Mouse (Mus musculus) cerebellum, adult 2 months (tissue): ENCODE results near the gene Ctsw. TPM values are rescaled to one million over a fixed set of nuclear protein-coding genes. Genes with fewer than 3 reads are reported as not detected.

Experiments used
- DNase-seq, 2 experiments: peaks; one replicate each; pipeline ENCODE4 v3.0.0; 2021
- H3K27ac ChIP-seq: fragments of 200-500 bp; 2 replicates; pipeline ENCODE4 v1.5.1; 2012; ENCODE audit warnings: low read length, control low read depth, inconsistent platforms; ENCODE audit not compliant: insufficient read depth
- H3K27me3 ChIP-seq: fragments of 200-500 bp; 2 replicates; pipeline ENCODE4 v1.6.1; 2012; ENCODE audit warnings: inconsistent platforms, mild to moderate bottlenecking, low read length, moderate library complexity; ENCODE audit not compliant: control insufficient read depth, insufficient read depth
- H3K4me1 ChIP-seq: fragments of 200-500 bp; 2 replicates; pipeline ENCODE4 v1.6.1; 2011; ENCODE audit warnings: low read length; ENCODE audit not compliant: control insufficient read depth, insufficient read depth
- H3K4me3 ChIP-seq: fragments of 200-500 bp; replicated peaks from 2 replicates; pipeline ENCODE3; 2011; ENCODE audit warnings: mild to moderate bottlenecking, low read depth, low read length, control low read depth; ENCODE audit not compliant: insufficient read depth
- CTCF ChIP-seq: fragments of 200-500 bp; IDR thresholded peaks from 2 replicates; pipeline ENCODE4 v1.5.1; 2011; ENCODE audit warnings: low read depth, mild to moderate bottlenecking, control low read depth, low read length, moderate library complexity, borderline replicate concordance; ENCODE audit not compliant: insufficient read depth
- POLR2A ChIP-seq: fragments of 200-500 bp; IDR thresholded peaks from 2 replicates; pipeline ENCODE4 v1.6.1; 2011; ENCODE audit warnings: low read length, control low read depth, borderline replicate concordance; ENCODE audit not compliant: insufficient read depth
- WGBS: fragments of 180-500 bp; shearing (Covaris S2); methylation state at CpG from one replicate; pipeline ENCODE4 v1.1.7; 2018; 5-methylcytosine and 5-hydroxymethylcytosine counted together
- polyA plus RNA-seq: library from polyadenylated mRNA; depleted of rRNA; stranded (reverse); fragments of >200 nt; gene quantifications from 2 replicates; pipeline ENCODE4 v1.2.3, GENCODE M21; 2012

The Ctsw gene
- polyA plus RNA-seq, 1 experiment: 1.5 TPM

DNA sequence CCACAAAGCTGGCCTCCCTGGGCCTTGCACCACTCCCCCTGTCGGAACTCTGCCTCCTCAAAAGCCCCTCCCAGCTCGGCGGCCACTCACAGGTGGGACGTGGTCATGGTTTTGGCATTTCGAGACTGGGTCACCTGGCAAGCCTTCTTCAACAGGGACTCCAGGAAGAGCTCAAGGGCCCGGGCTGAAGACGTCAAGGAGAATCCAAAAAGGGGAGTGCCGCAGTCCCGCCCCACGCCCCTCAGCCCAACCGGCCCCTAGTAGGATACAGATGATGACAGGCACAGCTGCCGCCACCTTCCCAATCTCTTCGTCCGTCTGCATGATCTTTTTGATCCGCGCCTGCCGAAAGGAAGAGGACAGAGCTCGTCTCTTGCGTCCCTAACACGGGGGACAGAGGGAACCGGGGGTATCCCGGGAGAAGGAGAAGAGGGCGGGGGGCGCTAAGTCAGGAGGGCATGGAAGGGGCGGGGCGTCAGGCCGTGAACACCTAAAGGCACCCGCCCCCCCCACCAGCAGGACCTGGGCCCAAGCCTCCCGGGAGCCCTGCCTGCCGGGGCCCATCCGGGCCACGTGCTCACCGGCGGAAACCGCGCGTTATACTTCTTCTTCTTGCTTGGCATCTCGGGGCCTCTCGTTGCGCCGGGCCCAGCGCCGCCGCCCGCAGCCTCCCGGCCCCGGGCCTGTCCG is 44.1 kb downstream of the Ctsw start:
- Histone ChIP-seq H3K4me1 (peaks cover 34% of the 10 kb centered on the region), H3K4me3 (peak overlapping the region; percentile 86), H3K27me3 (no peaks in the 10 kb centered on the region), H3K27ac (peak overlapping the region; percentile 82)
- no peak for TF ChIP-seq POLR2A
- TF ChIP-seq CTCF: no peak
- DNase-seq: peak in 1 of 2 experiments; percentile 55
- 1% methylated on average over 41 of the region's 48 CpGs for WGBS

DNA sequence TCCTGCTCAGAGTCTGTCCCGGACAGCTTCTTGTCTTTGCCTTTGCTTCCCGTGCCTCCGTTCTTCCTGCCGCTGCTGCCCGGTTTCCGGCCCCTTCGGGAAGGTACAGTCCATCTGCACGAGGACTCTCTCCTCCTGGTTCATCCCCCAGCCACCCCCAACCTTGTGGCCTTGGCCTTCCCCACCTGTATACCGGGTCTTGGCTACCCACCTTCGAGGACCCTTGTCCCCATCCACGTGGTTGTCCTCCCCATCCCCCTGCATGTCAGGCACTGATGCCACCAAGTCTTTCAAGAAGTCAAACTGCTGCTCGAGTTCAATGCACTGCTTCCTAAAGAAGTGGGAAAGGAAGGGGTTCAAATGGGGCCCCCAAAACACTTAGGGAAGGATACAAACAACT is 44.7 kb downstream of the Ctsw start:
- Histone ChIP-seq H3K27ac (peak overlapping the region; percentile 20; the same call in 1 of the 2 replicates), H3K4me1 (peaks cover 33% of the 10 kb centered on the region), H3K4me3 (peak overlapping the region; percentile 86), H3K27me3 (no peaks in the 10 kb centered on the region)
- peak in 1 of 2 experiments; percentile 37 for DNase-seq
- 43% methylated on average over 12 of the region's 12 CpGs for WGBS
- TF ChIP-seq POLR2A: no peak
- no peak for TF ChIP-seq CTCF

DNA sequence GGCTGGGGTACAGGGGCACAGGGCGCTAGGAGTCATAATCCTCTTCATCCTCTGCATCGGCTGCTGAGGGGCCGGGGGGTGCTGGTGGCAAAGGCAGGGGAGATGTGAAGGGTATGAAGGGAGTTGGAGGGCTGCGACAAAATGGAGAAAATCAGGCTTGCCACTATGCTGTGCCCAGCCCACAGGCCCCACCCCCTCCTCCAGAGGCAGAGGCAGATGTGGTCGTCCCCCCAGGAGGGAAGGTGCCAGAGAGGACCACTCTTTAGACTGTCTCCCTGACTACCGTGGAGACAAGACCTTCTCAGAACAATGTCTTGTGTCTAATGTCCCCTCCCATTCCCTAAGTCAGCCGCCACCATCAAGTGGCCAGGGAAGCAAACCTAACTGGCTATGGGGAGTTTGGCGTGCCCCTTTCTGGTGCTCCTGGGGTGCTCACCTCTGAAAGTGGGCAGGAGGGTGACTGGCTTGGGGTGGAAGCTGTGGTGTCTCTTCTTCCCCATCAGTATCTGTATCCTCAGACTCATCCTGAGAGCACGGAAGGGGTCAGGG is 45.3 kb downstream of the Ctsw start:
- 69% methylated on average over 9 of the region's 9 CpGs for WGBS
- TF ChIP-seq POLR2A (no peak), CTCF (no peak)
- peaks cover 33% of the 10 kb centered on the region for H3K4me1 ChIP-seq
- H3K4me3 ChIP-seq: peak overlapping the region; percentile 86
- H3K27me3 ChIP-seq: no peaks in the 10 kb centered on the region
- DNase-seq: no peak
- H3K27ac ChIP-seq: no peak overlapping the region

DNA sequence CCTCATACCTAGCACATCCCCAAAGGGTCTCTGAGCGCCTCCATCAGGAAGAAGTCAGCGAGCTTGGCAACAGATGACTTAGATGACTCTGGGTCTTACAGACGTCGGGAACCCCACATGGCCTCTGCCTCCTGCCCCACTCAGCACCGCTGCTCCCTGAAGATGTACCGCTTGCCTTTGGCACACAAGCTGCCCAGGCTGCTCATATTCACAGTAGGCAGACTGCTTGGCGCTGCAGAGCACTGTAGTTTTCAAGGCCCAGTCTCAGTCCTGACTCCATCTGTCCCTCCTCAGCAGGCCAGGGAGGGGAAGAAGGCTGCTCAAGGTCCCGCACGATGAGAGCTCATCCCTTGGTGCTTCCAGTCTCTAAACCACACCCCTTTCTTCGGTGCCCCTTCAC is 46.0 kb downstream of the Ctsw start:
- TF ChIP-seq CTCF (no peak), POLR2A (no peak)
- H3K4me1 ChIP-seq: peaks cover 33% of the 10 kb centered on the region
- 13% methylated on average over 10 of the region's 10 CpGs for WGBS
- peak; percentile 53 to 69 for DNase-seq
- H3K4me3 ChIP-seq: peak overlapping the region; percentile 13
- H3K27ac ChIP-seq: peak overlapping the region; percentile 59; the same call in 1 of the 2 replicates
- H3K27me3 ChIP-seq: no peaks in the 10 kb centered on the region

DNA sequence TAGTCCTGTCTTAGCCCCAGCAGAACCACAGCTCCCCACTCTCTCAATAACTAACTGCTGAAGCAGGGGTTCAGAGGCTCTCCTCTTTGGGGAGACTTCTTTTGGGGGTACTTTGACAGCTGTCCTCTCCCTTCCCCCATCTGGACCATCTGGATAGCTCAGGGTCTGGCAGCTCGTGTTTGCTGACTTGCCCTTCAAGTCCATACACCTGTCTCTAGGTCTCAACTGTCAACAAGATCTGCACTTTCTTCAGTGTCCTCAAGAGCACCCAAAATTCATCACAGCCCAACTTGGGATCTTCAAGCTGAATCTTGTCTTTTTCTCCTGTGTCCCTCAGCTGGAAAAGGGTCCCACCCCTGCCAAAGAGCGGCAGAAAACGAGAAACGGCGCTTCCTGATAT is 46.5 kb downstream of the Ctsw start:
- DNase-seq: no peak
- peak overlapping the region; percentile 59; the same call in 1 of the 2 replicates for H3K27ac ChIP-seq
- H3K4me1 ChIP-seq: peaks cover 28% of the 10 kb centered on the region
- no peaks in the 10 kb centered on the region for H3K27me3 ChIP-seq
- 55% methylated on average over 5 of the region's 5 CpGs for WGBS
- peak overlapping the region; percentile 13 for H3K4me3 ChIP-seq
- no peak for TF ChIP-seq CTCF
- no peak for TF ChIP-seq POLR2A

DNA sequence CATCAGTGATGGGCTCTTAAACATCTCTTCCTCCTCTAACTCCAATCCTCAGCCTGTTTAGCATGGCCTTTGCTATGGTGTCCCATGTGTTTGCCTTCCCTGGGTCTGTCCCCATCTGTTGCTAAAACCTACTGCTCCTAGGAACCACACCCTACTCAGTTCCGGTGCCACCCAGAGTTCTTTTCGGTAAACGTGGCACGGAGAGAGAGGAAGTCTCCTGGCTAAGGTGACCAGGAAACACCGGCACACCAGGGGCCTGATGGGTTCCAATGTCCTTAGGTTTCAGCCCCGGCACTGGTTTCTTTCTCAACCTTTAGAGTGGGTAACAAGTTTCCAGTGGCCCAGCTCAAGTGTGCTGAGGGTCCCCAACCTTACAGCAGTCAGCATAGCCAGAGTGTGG is 47.7 kb downstream of the Ctsw start:
- no peak for DNase-seq
- TF ChIP-seq CTCF: no peak
- TF ChIP-seq POLR2A: no peak
- H3K4me1 ChIP-seq: peaks cover 20% of the 10 kb centered on the region
- H3K4me3 ChIP-seq: no peak overlapping the region
- WGBS: 87% methylated on average over 6 of the region's 6 CpGs
- H3K27me3 ChIP-seq: no peaks in the 10 kb centered on the region
- H3K27ac ChIP-seq: 0 out of 2 replicates have a peak overlapping the region, but pooled peaks have one; percentile 8

DNA sequence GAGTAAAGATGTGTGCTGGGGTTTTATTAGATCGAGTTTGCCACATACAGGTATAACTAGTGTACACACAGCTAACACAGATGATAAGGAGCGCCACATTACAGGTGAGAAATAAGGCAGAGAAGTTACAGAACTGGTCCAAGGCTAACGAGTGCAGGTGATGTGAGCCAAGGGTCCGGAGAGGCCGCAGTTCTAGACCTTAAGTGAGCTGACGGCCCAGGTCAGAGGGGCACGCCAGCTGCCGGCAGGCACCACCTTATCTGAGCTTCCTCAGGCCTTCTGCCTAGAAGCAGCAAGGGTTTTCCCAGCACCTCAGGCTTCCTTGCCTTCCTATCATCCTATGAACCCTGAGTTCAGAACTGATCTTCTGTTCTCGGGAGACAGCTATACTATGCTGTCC is 48.7 kb downstream of the Ctsw start:
- TF ChIP-seq POLR2A (no peak), CTCF (no peak)
- DNase-seq: no peak
- WGBS: 92% methylated on average over 9 of the region's 9 CpGs
- Histone ChIP-seq H3K27me3 (no peaks in the 10 kb centered on the region), H3K4me3 (no peak overlapping the region), H3K4me1 (peaks cover 20% of the 10 kb centered on the region), H3K27ac (no peak overlapping the region)
